Mouse (Mus musculus) lung, embryonic 16.5 days (tissue): ENCODE measurements around the gene Zc3h12d. TPM values are rescaled to one million over a fixed set of nuclear protein-coding genes. Genes with fewer than 3 reads are reported as not detected.
"Not testable (repeated sequence)": the region's sequence is repeated elsewhere in the genome, so short reads cannot be mapped to it uniquely, and the experiment has no call there.

Experiments used
- ATAC-seq: fragments of 200-750 bp; cut with Nextera tagmentation; 2 replicates; pipeline ENCODE4 v1.8.0; 2017; ENCODE audit warnings: low read depth, mild to moderate bottlenecking, moderate library complexity
- H3K27ac ChIP-seq: fragments of 300-500 bp; sonication (generic); 2 replicates; pipeline ENCODE4 v1.5.1; 2014; ENCODE audit warnings: mild to moderate bottlenecking, control low read depth, low read length
- H3K27me3 ChIP-seq: fragments of 300-500 bp; sonication (generic); 2 replicates; pipeline ENCODE4 v1.6.1; 2014; ENCODE audit warnings: low read depth, low read length, mixed read lengths; ENCODE audit not compliant: control insufficient read depth, insufficient read depth
- H3K36me3 ChIP-seq: fragments of 300-500 bp; sonication (generic); 2 replicates; pipeline ENCODE4 v1.6.1; 2014; ENCODE audit warnings: low read length; ENCODE audit not compliant: control insufficient read depth, insufficient read depth
- H3K4me1 ChIP-seq: fragments of 300-500 bp; sonication (generic); replicated peaks from 2 replicates; pipeline ENCODE4 v1.6.1; 2014; ENCODE audit warnings: low read length, mixed read lengths; ENCODE audit not compliant: control insufficient read depth, insufficient read depth
- H3K4me2 ChIP-seq: fragments of 300-500 bp; sonication (generic); 2 replicates; pipeline ENCODE4 v1.6.1; 2014; ENCODE audit warnings: low read depth, low read length, control low read depth
- H3K4me3 ChIP-seq: fragments of 300-500 bp; sonication (generic); 2 replicates; pipeline ENCODE4 v1.5.1; 2014; ENCODE audit warnings: mild to moderate bottlenecking, low read length, control low read depth
- H3K9ac ChIP-seq: fragments of 300-500 bp; sonication (generic); 2 replicates; pipeline ENCODE4 v1.6.1; 2014; ENCODE audit warnings: low read length, control low read depth
- H3K9me3 ChIP-seq: fragments of 300-500 bp; sonication (generic); 2 replicates; pipeline ENCODE4 v1.6.1; 2016; ENCODE audit warnings: low read length; ENCODE audit not compliant: control insufficient read depth
- WGBS: fragments of 180-500 bp; shearing (Covaris S2); extraction: QIAGEN DNeasy Blood & Tissue Kit; methylation state at CpG from one replicate; pipeline ENCODE4 v1.1.7; 2014; 5-methylcytosine and 5-hydroxymethylcytosine counted together
- polyA plus RNA-seq: library from polyadenylated mRNA; unstranded; fragments of >200 nt; fragmentation: Nextera tagmentation; extraction: Ambion mirVana; gene quantifications from 2 replicates; pipeline ENCODE4 v1.2.1, GENCODE M21; 2015

Gene Zc3h12d
- polyA plus RNA-seq, 1 experiment from 2014 or later = 0.06 TPM

DNA sequence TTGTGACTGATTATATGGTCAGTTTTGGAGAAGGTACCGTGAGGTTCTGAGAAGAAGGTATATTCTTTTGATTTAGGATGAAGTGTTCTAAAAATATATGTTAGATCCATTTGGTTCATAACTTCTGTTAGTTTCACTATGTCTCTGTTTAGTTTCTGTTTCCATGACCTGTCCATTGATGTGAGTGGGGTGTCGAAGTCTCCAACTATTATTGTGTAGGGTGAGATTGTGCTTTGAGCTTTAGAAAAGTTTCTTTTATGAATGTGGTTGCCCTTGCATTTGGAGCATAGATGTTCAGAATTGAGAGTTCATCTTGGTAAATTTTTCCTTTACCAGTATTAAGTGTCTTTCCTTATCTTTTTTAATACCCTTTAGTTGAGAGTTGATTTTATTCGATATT, 48.0 kb downstream of the Zc3h12d start:
- WGBS = 86% methylated on average over 3 of the region's 3 CpGs
- H3K9me3 ChIP-seq, H3K36me3 ChIP-seq, H3K27me3 ChIP-seq, H3K4me1 ChIP-seq, H3K4me2 ChIP-seq, ATAC-seq, H3K27ac ChIP-seq, H3K4me3 ChIP-seq, H3K9ac ChIP-seq: not testable (repeated sequence)

DNA sequence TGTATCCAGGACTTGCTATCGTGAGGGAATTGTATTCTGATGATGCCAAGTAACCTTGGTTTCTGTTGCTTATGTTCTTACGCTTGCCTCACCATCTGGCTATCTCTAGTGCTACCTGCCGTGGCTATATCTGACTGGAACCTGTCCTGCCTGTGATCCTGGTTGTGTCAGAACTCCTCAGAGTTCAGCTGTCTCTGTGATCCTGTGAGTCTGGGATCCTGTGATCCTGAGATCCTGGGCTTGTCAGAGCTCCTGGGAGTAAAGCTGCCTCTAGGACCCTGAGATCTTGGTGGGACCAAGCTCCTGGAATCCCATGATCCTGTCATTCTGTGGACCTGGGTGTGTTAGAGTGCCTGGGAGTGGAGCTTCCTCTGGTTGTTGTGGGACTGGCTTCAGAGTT, 49.7 kb downstream of the Zc3h12d start:
- Histone ChIP-seq H3K27me3 (no peaks in the 10 kb centered on the region), H3K4me2 (no peak overlapping the region), H3K4me3 (no peak overlapping the region), H3K9ac (no peak overlapping the region), H3K36me3 (no peaks in the 10 kb centered on the region), H3K27ac (no peak overlapping the region), H3K4me1 (no peaks in the 10 kb centered on the region), H3K9me3 (no peaks in the 10 kb centered on the region)
- ATAC-seq = no peak
- 85% methylated on average over 3 of the region's 3 CpGs for WGBS

DNA sequence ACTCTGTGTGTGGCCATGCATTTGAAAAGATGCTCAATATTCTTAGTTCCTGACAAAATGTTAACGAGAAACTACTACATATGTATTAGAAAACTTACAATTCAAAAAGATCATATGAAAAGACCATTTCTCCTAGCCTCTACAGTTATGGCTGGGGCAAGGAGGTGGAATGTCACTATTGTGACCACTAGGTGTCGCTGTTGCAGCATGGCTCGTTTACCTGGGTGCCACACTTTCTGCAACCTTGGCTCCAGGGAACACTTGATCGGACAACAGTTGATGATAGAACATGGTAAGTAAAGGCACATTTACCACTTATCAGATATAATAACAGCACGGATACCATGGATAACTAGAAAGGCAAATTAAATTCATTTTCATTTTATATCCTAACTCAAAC, 51.3 kb downstream of the Zc3h12d start:
- 9% methylated on average over 5 of the region's 5 CpGs for WGBS
- ATAC-seq = peak; percentile 68
- H3K9me3 ChIP-seq = no peaks in the 10 kb centered on the region

DNA sequence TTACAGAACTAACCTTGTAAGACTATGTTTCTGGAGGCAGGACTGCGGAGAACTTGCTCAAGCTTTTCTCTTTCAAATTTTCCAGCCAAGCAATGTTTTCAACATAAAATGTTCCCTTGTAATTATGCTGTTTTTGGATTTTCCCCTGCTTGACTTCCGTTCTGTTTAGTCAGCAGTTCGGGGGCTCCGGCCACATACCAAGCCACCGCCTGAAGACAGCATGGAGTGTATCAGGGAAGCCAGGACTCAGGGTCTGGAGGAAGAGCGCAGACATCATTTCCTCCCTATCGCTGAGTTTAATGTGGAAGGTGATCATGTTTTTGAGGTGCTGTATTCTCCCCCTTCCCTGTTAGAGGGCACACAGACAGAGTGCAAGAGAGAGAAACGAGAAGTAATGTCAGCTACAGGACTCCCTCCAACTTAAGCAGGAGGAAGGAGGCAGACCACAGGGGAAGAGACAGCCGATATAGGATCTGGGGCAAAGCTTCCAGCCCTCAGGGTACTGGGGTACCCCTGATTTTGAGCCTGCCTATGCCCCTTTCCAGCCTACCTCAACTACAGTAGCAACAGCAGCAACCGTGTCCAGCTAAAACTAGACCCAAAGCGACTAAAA, 56.1 kb downstream of the Zc3h12d start:
- Histone ChIP-seq H3K9me3 (no peaks in the 10 kb centered on the region), H3K4me1 (no peaks in the 10 kb centered on the region), H3K9ac (no peak overlapping the region), H3K36me3 (no peaks in the 10 kb centered on the region), H3K4me2 (no peak overlapping the region), H3K27me3 (no peaks in the 10 kb centered on the region), H3K27ac (no peak overlapping the region), H3K4me3 (no peak overlapping the region)
- no peak for ATAC-seq
- WGBS = 77% methylated on average over 11 of the region's 11 CpGs

More for the DNA sequence above, 51.3 kb downstream of the Zc3h12d start:
- Histone ChIP-seq H3K27ac (no peak overlapping the region), H3K4me2 (no peak overlapping the region), H3K4me1 (no peaks in the 10 kb centered on the region), H3K4me3 (no peak overlapping the region), H3K27me3 (no peaks in the 10 kb centered on the region), H3K36me3 (no peaks in the 10 kb centered on the region), H3K9ac (no peak overlapping the region)

DNA sequence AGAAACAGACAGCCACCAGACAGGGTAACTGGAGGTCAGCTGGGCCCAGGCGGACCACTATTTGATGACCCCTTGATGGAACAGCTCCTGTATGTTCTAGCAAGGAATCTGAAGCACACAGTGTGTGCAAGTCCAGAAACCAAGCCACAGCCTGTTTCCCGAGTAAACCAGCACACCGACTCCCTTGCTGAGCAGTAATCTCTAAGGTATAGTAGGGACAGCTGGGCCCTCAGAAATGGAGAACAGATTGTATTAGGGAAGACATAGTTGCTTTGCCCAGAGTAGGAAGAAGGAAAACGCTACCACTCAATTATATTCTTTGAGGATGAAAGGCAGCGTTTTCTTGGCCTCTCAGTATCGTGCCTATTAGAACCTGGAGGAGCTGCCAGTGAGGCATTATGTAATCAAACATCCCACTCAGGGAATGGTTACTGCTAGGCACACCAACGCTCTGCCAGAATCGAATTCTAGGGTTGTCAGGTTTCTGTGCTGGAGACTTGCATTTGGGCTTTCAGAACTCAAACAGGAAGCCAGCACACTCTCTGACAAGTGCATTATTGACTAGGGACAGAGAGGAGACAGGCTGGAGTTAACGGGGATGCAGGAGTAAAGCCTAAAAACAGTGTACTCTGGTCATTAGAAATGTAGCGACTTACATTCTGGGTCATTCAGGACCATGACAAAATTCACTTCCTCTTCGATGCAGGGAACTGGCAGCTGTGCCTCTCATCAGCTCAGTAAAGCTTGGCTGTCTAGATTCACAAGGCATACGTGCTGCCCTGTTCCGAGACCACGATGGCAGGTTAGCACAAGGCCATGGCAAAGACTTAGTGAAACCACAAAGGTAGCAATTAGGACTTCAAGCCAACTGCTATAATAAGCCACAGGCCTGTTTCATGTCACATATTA, 68.7 kb downstream of the Zc3h12d start:
- Histone ChIP-seq H3K9me3 (no peaks in the 10 kb centered on the region), H3K9ac (no peak overlapping the region), H3K4me2 (no peak overlapping the region), H3K27ac (no peak overlapping the region), H3K27me3 (no peaks in the 10 kb centered on the region), H3K4me3 (no peak overlapping the region), H3K4me1 (no peaks in the 10 kb centered on the region), H3K36me3 (peaks cover 25% of the 10 kb centered on the region)
- ATAC-seq = no peak
- 87% methylated on average over 14 of the region's 14 CpGs for WGBS

DNA sequence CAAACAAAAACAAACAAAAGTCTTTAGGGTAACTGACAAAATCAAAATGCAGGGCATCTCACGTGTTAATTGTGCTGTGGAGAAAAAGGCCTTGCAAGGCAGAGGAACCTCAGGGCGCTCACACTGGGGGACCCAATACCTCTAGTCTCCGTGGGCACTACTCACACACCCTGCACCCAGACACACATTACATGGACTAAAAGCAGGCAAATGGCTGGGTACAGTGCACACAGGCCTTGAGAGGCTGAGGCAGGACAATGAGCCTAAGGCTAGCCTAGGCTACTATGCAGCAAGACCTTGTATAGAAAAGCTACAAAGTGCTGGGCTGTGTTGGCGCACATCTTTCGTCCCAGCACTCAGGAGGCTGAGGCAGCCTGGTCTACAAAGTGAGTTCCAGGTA, 71.9 kb downstream of the Zc3h12d start:
- ATAC-seq = no peak
- Histone ChIP-seq H3K4me1 (no peaks in the 10 kb centered on the region), H3K36me3 (peaks cover 41% of the 10 kb centered on the region), H3K4me3 (no peak overlapping the region), H3K4me2 (no peak overlapping the region), H3K27ac (no peak overlapping the region), H3K27me3 (no peaks in the 10 kb centered on the region), H3K9me3 (no peaks in the 10 kb centered on the region), H3K9ac (no peak overlapping the region)
- WGBS = 92% methylated on average over 5 of the region's 5 CpGs

DNA sequence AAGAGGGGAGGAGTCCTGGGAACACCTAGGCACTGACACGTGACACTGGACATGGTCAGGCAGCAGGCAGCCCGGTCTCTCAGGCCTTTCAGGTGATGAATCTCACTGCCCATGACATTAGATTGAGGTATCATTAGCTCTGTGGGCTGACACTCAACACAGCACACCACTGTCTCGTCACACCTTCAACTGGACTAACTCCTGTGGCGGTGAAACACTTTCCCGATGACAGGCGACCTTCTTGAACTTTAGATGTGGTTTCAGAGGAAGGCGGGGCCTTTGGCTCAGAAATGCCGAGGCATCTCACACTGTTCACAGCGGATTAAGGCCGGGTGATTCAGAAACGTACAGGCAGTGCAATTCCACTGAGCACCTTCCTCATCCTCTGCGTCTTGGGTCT, 74.9 kb downstream of the Zc3h12d start:
- Histone ChIP-seq H3K27ac (no peak overlapping the region), H3K9me3 (no peaks in the 10 kb centered on the region), H3K27me3 (no peaks in the 10 kb centered on the region), H3K4me2 (no peak overlapping the region), H3K36me3 (peaks cover 32% of the 10 kb centered on the region), H3K9ac (no peak overlapping the region), H3K4me3 (no peak overlapping the region), H3K4me1 (0 out of 2 replicates have a peak, but pooled peaks cover under 1% of the 10 kb centered on the region)
- 65% methylated on average over 12 of the region's 12 CpGs for WGBS
- ATAC-seq = no peak

DNA sequence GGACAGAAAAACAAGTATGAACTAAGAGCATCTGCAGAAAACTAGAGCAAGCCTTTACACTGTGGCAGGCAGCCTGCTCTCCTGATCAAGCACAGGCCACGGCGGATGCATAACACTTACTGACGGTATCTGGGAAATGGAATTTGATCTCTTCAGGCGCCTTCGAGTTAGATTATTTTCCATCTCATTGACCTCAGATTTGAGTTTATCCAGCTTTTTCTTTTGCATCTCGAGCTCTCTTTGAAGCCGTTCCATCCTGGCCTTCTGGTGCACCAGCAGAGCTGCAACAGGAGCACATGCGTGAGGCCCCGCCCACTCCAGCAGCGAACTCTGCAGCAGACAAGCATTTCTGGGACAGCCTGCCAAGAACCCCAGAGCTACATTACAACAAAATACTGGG, 79.0 kb downstream of the Zc3h12d start:
- peak; percentile 34; the same call in 1 of the 2 replicates for ATAC-seq

More for the DNA sequence above, 79.0 kb downstream of the Zc3h12d start:
- no peak overlapping the region for H3K9ac ChIP-seq
- H3K4me2 ChIP-seq = no peak overlapping the region
- no peak overlapping the region for H3K27ac ChIP-seq
- no peak overlapping the region for H3K4me3 ChIP-seq
- no peaks in the 10 kb centered on the region for H3K9me3 ChIP-seq
- H3K36me3 ChIP-seq = peaks cover 14% of the 10 kb centered on the region
- no peaks in the 10 kb centered on the region for H3K27me3 ChIP-seq
- 65% methylated on average over 10 of the region's 10 CpGs for WGBS
- H3K4me1 ChIP-seq = peaks cover 4% of the 10 kb centered on the region; the same call in 1 of the 2 replicates
